Mouse (Mus musculus) CH12.LX (cell line): ENCODE measurements around the gene Ntm. TPM values are rescaled to one million over a fixed set of nuclear protein-coding genes. Genes with fewer than 3 reads are reported as not detected.

Experiments
- DNase-seq: peaks from one replicate; pipeline ENCODE4 v3.0.0-alpha.2; 2013; ENCODE audit errors: extremely low read depth
- H3K27ac ChIP-seq: 2 replicates; pipeline ENCODE4 v1.5.1; 2012; ENCODE audit warnings: low read depth, mild to moderate bottlenecking, control low read depth, moderate library complexity; ENCODE audit not compliant: insufficient read depth
- H3K27me3 ChIP-seq: replicated peaks from 2 replicates; pipeline ENCODE3; 2012; ENCODE audit warnings: inconsistent platforms
- H3K36me3 ChIP-seq, 2 experiments: replicated peaks in 1 of 2; 2 replicates each; pipeline versions ENCODE3 to v1.6.1; 2012; ENCODE audit warnings: inconsistent platforms in 1 of 2, low read length in 1 of 2, mild to moderate bottlenecking in 1 of 2, mixed read lengths in 1 of 2, moderate library complexity in 1 of 2; ENCODE audit not compliant: control insufficient read depth in 1 of 2, insufficient read depth in 1 of 2
- H3K4me1 ChIP-seq, 2 experiments: 2 replicates each; pipeline ENCODE4 v1.6.1; 2012; ENCODE audit warnings: inconsistent platforms in 1 of 2, moderate library complexity in 1 of 2; ENCODE audit not compliant: insufficient read depth in 2 of 2, control insufficient read depth in 1 of 2
- H3K4me2 ChIP-seq: 2 replicates; pipeline ENCODE4 v1.6.1; 2012; ENCODE audit warnings: low read depth, mild to moderate bottlenecking, control low read depth; ENCODE audit not compliant: poor library complexity, insufficient read depth, severe bottlenecking
- H3K4me3 ChIP-seq, 3 experiments: fragments of 150-350 bp in 1 of 3; sonication (generic) in 1 of 3; replicated peaks in 1 of 3; 2 replicates each; pipeline versions ENCODE3 to v1.5.1; 2011 to 2012; ENCODE audit warnings: low read depth in 2 of 3, low read length in 2 of 3, mild to moderate bottlenecking in 2 of 3, moderate library complexity in 2 of 3, control low read depth in 1 of 3, improper control_type of control experiment in 1 of 3, inconsistent platforms in 1 of 3, mixed read lengths in 1 of 3; ENCODE audit not compliant: poor library complexity in 1 of 3
- H3K79me2 ChIP-seq: replicated peaks from 2 replicates; pipeline ENCODE4 v1.6.1; 2012; ENCODE audit warnings: mild to moderate bottlenecking, moderate library complexity; ENCODE audit not compliant: control insufficient read depth, poor library complexity, insufficient read depth, severe bottlenecking; ENCODE audit errors: extremely low read depth
- H3K9ac ChIP-seq: 2 replicates; pipeline ENCODE4 v1.6.1; 2012; ENCODE audit warnings: low read depth, mild to moderate bottlenecking, control low read depth, moderate library complexity; ENCODE audit not compliant: insufficient read depth
- H3K9me3 ChIP-seq: replicated peaks from 2 replicates; pipeline ENCODE3; 2012; ENCODE audit warnings: low read length, inconsistent platforms, mixed read lengths
- CHD1 ChIP-seq: IDR thresholded peaks from 2 replicates; pipeline ENCODE4 v1.6.1; 2012; ENCODE audit warnings: low read depth, low read length, improper control_type of control experiment, inconsistent platforms
- CHD2 ChIP-seq: IDR thresholded peaks from 2 replicates; pipeline ENCODE4 v1.6.1; 2011; ENCODE audit warnings: low read length, improper control_type of control experiment
- E2F4 ChIP-seq: IDR thresholded peaks from 2 replicates; pipeline ENCODE4 v1.6.1; 2011; ENCODE audit warnings: low read depth, low read length, improper control_type of control experiment; ENCODE audit not compliant: insufficient replicate concordance
- ETS1 ChIP-seq: conservative IDR thresholded peaks from 2 replicates; pipeline ENCODE4 v1.6.1; 2012; ENCODE audit warnings: low read depth, mild to moderate bottlenecking, inconsistent platforms, low read length, improper control_type of control experiment, moderate library complexity
- HCFC1 ChIP-seq: IDR thresholded peaks from 2 replicates; pipeline ENCODE4 v1.6.1; 2012; ENCODE audit warnings: low read depth, mild to moderate bottlenecking, inconsistent platforms, low read length, improper control_type of control experiment
- IRF4 ChIP-seq: IDR thresholded peaks from 2 replicates; pipeline ENCODE4 v1.6.1; 2014; ENCODE audit warnings: low read depth, mild to moderate bottlenecking, inconsistent platforms, low read length, improper control_type of control experiment
- JUN ChIP-seq: IDR thresholded peaks from 2 replicates; pipeline ENCODE4 v1.6.1; 2011; ENCODE audit warnings: low read depth, mild to moderate bottlenecking, low read length, improper control_type of control experiment, moderate library complexity; ENCODE audit not compliant: insufficient read depth
- JUND ChIP-seq: conservative IDR thresholded peaks from 2 replicates; pipeline ENCODE4 v1.6.1; 2011; ENCODE audit warnings: low read depth, low read length, improper control_type of control experiment
- MAX ChIP-seq: IDR thresholded peaks from 2 replicates; pipeline ENCODE4 v1.6.1; 2011; ENCODE audit warnings: low read length, improper control_type of control experiment
- MAZ ChIP-seq: IDR thresholded peaks from 2 replicates; pipeline ENCODE4 v1.6.1; 2012; ENCODE audit warnings: low read depth, mild to moderate bottlenecking, inconsistent platforms, low read length, improper control_type of control experiment, moderate library complexity
- MEF2A ChIP-seq: IDR thresholded peaks from 2 replicates; pipeline ENCODE4 v1.6.1; 2014; ENCODE audit warnings: low read depth, mild to moderate bottlenecking, inconsistent platforms, low read length, improper control_type of control experiment, borderline replicate concordance
- MXI1 ChIP-seq: IDR thresholded peaks from 2 replicates; pipeline ENCODE4 v1.6.1; 2011; ENCODE audit warnings: mild to moderate bottlenecking, low read depth, low read length, improper control_type of control experiment
- NRF1 ChIP-seq: IDR thresholded peaks from 2 replicates; pipeline ENCODE4 v1.6.1; 2014; ENCODE audit warnings: low read depth, mild to moderate bottlenecking, inconsistent platforms, low read length, improper control_type of control experiment, moderate library complexity
- POLR2AphosphoS2 ChIP-seq: IDR thresholded peaks from 2 replicates; pipeline ENCODE4 v1.6.1; 2011; ENCODE audit warnings: low read depth, low read length, improper control_type of control experiment
- RCOR1 ChIP-seq: conservative IDR thresholded peaks from 2 replicates; pipeline ENCODE4 v1.6.1; 2012; ENCODE audit warnings: low read depth, mild to moderate bottlenecking, inconsistent platforms, low read length, improper control_type of control experiment
- TBP ChIP-seq: conservative IDR thresholded peaks from 2 replicates; pipeline ENCODE4 v1.6.1; 2011; ENCODE audit warnings: low read depth, low read length, improper control_type of control experiment
- UBTF ChIP-seq: IDR thresholded peaks from 2 replicates; pipeline ENCODE4 v1.6.1; 2012; ENCODE audit warnings: low read depth, mild to moderate bottlenecking, inconsistent platforms, low read length, improper control_type of control experiment, moderate library complexity
- USF2 ChIP-seq: conservative IDR thresholded peaks from 2 replicates; pipeline ENCODE4 v1.6.1; 2011; ENCODE audit warnings: low read depth, low read length, improper control_type of control experiment
- ZMIZ1 ChIP-seq: IDR thresholded peaks from 2 replicates; pipeline ENCODE4 v1.6.1; 2012; ENCODE audit warnings: low read depth, mild to moderate bottlenecking, inconsistent platforms, low read length, improper control_type of control experiment
- dilution Hi-C: fragments of 300-500 bp; cut with MboI; formaldehyde crosslinking; loops from 2 replicates; pipeline ENCODE4 v1.14.3; 2020; ENCODE audit warnings: low sequenced_read_pairs; ENCODE audit not compliant: extremely low pct_unique_long_range_greater_than_20kb, extremely low pct_ligation_motif_present
- in situ Hi-C: fragments of 300-500 bp; cut with MboI; formaldehyde crosslinking; loops from 3 replicates; pipeline ENCODE4 v1.14.3; 2019; ENCODE audit warnings: low sequenced_read_pairs, low pct_ligation_motif_present, low pct_unique_long_range_greater_than_20kb, mixed read lengths
- polyA plus RNA-seq: library from polyadenylated mRNA; unstranded; fragments of >175 nt; gene quantifications from 2 replicates; pipeline ENCODE4 v1.2.1, GENCODE M21; 2012; ENCODE audit warnings: low read depth; ENCODE audit not compliant: insufficient read length
- total RNA-seq, 2 experiments: library from RNA; depleted of rRNA; stranded (reverse); fragments of 300-350 nt in 1 of 2; fragments of >200 nt in 1 of 2; gene quantifications; 2 replicates each; pipeline ENCODE4 v1.2.3; 2012 to 2014

Ntm gene
- total and polyA plus RNA-seq, 3 experiments: not detected

DNA sequence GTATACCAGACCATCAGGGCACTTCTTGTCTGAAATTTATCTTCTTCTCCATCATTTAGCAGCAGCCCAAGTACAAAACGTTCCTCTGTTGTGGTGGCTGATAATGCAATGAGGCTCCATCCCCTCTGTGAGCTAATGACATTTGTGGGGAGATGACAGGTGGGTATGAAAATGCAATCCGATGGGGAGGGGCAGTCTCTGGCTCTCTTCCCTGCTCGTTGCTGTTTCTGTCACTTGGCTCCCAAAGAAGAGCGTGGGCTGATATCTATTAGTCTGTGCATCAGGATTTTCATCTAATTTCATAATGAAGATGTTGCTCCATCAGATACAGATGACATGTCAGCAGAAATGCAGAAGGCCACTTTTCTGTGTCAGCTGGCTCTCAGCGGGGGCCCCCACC lies 523.5 kb downstream of the Ntm start:
- Histone ChIP-seq H3K9me3 (peaks cover 77% of the 10 kb centered on the region), H3K4me3 (no peak overlapping the region), H3K4me2 (no peak overlapping the region), H3K36me3 (no peaks in the 10 kb centered on the region), H3K4me1 (no peaks in the 10 kb centered on the region), H3K27me3 (no peaks in the 10 kb centered on the region), H3K79me2 (no peaks in the 10 kb centered on the region), H3K9ac (no peak overlapping the region), H3K27ac (no peak overlapping the region)
- dilution Hi-C loops: no loop called here
- no peak for DNase-seq
- TF ChIP-seq IRF4 (no peak), POLR2AphosphoS2 (no peak), HCFC1 (no peak), CHD2 (no peak), RCOR1 (no peak), CHD1 (no peak), JUND (no peak)
- in situ Hi-C loops: no loop called here

GRCm38 (mm10) chr9:29434611-29435010 lies 528.3 kb downstream of the Ntm start:
- no peaks in the 10 kb centered on the region for H3K79me2 ChIP-seq
- H3K36me3 ChIP-seq: no peaks in the 10 kb centered on the region
- dilution Hi-C loops (no loop called here), in situ Hi-C loops (no loop called here)
- H3K27me3 ChIP-seq: no peaks in the 10 kb centered on the region
- H3K4me3 ChIP-seq: no peak overlapping the region
- no peaks in the 10 kb centered on the region for H3K4me1 ChIP-seq
- peaks cover 86% of the 10 kb centered on the region for H3K9me3 ChIP-seq
- no peak overlapping the region for H3K27ac ChIP-seq
- no peak for TF ChIP-seq CHD2
- no peak for TF ChIP-seq USF2
- no peak for TF ChIP-seq ZMIZ1
- TF ChIP-seq MAZ: no peak
- TF ChIP-seq E2F4: no peak
- TF ChIP-seq JUN: no peak
- no peak for TF ChIP-seq MXI1
- TF ChIP-seq UBTF: no peak
- no peak for TF ChIP-seq NRF1
- TF ChIP-seq TBP: no peak
- TF ChIP-seq JUND: no peak
- no peak for TF ChIP-seq MAX
- TF ChIP-seq ETS1: no peak
- TF ChIP-seq MEF2A: no peak
- no peak overlapping the region for H3K9ac ChIP-seq
- no peak overlapping the region for H3K4me2 ChIP-seq
- no peak for DNase-seq
